Mouse (Mus musculus): Measurements from ENCODE around the gene Tbrg4. TPM values are rescaled to one million over a fixed set of nuclear protein-coding genes. Genes with fewer than 3 reads are reported as not detected.

Tbrg4 gene
- polyA plus RNA-seq, 1 experiment from 2014 or later: 23.5 TPM

DNA sequence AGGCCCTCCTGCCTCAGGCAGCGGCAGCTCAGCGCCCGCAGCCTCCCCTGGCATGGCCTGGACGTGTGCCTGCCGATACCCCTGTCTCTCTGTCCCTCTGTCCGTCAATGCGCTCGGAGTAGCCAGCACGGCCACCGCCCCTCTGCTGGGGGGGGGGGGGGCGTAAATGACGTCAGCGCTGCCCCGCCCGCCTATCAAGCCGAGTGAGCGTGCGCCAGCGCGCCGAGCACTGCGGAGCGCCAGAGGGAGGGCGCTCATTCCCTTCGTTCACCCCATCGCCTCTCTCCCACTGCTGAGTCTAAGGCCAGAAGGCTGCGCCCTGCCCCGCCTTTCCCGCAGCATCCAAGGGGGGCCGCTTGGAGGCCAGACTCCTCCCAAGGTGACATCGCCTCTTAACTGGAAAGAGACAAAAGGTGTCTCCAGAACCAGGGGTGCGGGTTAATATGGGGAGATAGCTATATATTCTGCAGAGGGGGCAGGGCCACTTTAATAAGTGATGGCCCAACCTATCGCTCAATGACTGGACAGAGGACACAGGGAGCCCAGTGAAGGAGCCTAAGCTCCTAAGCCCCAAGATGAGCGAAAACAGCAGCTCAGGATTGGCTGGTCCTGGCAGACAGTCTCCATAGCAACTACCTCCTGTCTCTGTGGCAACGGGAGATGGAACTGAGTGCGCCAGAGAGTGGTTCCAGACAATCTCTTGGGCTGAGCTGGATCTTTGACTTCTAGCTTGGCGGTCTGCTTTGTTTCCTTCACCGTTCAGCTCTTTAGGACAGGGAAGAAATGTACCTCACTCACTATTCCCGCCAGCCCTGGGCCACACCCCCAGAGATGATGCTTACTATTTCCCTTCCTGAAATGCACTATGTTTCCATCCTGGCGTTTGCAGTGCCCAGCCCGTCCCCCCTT lies 20.1 kb downstream of the Tbrg4 start, which contains the start of gene Nacad:
Gene Nacad, minus strand, starts transcription at position 563 of the 909 bp plus-strand sequence.
- Histone ChIP-seq H3K27me3 (ENCODE audit: insufficient read depth, low read length) (peaks cover 37% of the 10 kb centered on the region), H3K36me3 (replicated peaks; ENCODE audit: insufficient read depth, low read length) (0 out of 2 replicates have a peak, but pooled peaks cover 2% of the 10 kb centered on the region), H3K4me1 (ENCODE audit: insufficient read depth) (peaks cover 9% of the 10 kb centered on the region; the same call in 1 of the 2 replicates), H3K9me3 (ENCODE audit: low read length) (no peaks in the 10 kb centered on the region), H3K4me2 (ENCODE audit: low read depth, low read length) (peak within 1 kb of the TSS; percentile 54), H3K9ac (replicated peaks) (no peak within 1 kb of the TSS), H3K27ac (ENCODE audit: low read depth) (no peak within 1 kb of the TSS), H3K4me3 (ENCODE audit: low read depth, low read length) (peak within 1 kb of the TSS; percentile 19)
- peak; percentile 23 for DNase-seq
- TF ChIP-seq CTCF (IDR thresholded peaks at IDR 0.05; ENCODE audit: low read depth) (no peak), EP300 (IDR thresholded peaks at IDR 0.05; ENCODE audit: low read depth) (no peak)
- ATAC-seq: 0 out of 2 replicates have a peak, but pooled peaks have one; percentile 45
- 10% methylated on average over 37 of the region's 41 CpGs for WGBS (ENCODE audit: insufficient replicate concordance)

GRCm38 (mm10) chr11:6605021-6605481 lies 20.8 kb downstream of the Tbrg4 start:
- no peak overlapping the region for H3K9ac ChIP-seq (replicated peaks)
- DNase-seq (no peak), ATAC-seq (no peak)
- peak overlapping the region; percentile 54 for H3K4me2 ChIP-seq (ENCODE audit: low read depth, low read length)
- 28% methylated on average over 12 of the region's 13 CpGs for WGBS (ENCODE audit: insufficient replicate concordance)
- no peaks in the 10 kb centered on the region for H3K9me3 ChIP-seq (ENCODE audit: low read length)
- H3K27me3 ChIP-seq (ENCODE audit: insufficient read depth, low read length): peaks cover 37% of the 10 kb centered on the region
- peak overlapping the region; percentile 19; the same call in 1 of the 2 replicates for H3K4me3 ChIP-seq (ENCODE audit: low read depth, low read length)
- no peak overlapping the region for H3K27ac ChIP-seq (ENCODE audit: low read depth)
- peaks cover 9% of the 10 kb centered on the region; the same call in 1 of the 2 replicates for H3K4me1 ChIP-seq (ENCODE audit: insufficient read depth)
- TF ChIP-seq CTCF (IDR thresholded peaks at IDR 0.05; ENCODE audit: low read depth) (peak; percentile 30; the same call in 1 of the 2 replicates), EP300 (IDR thresholded peaks at IDR 0.05; ENCODE audit: low read depth) (no peak)
- H3K36me3 ChIP-seq (replicated peaks; ENCODE audit: insufficient read depth, low read length): no peaks in the 10 kb centered on the region

- Histone ChIP-seq H3K36me3 (replicated peaks; ENCODE audit: insufficient read depth, low read length) (no peaks in the 10 kb centered on the region), H3K4me3 (ENCODE audit: low read depth, low read length) (no peak overlapping the region), H3K4me2 (ENCODE audit: low read depth, low read length) (no peak overlapping the region), H3K9me3 (ENCODE audit: low read length) (no peaks in the 10 kb centered on the region), H3K9ac (replicated peaks) (no peak overlapping the region), H3K27ac (ENCODE audit: low read depth) (no peak overlapping the region), H3K27me3 (ENCODE audit: insufficient read depth, low read length) (peaks cover 37% of the 10 kb centered on the region), H3K4me1 (ENCODE audit: insufficient read depth) (peaks cover 9% of the 10 kb centered on the region; the same call in 1 of the 2 replicates)
- ATAC-seq (no peak), DNase-seq (no peak)
- TF ChIP-seq CTCF (IDR thresholded peaks at IDR 0.05; ENCODE audit: low read depth): no peak
- TF ChIP-seq EP300 (IDR thresholded peaks at IDR 0.05; ENCODE audit: low read depth): no peak
These were observed 21.3 kb downstream of the Tbrg4 start for GRCm38 (mm10) chr11:6604604-6604936.

DNA sequence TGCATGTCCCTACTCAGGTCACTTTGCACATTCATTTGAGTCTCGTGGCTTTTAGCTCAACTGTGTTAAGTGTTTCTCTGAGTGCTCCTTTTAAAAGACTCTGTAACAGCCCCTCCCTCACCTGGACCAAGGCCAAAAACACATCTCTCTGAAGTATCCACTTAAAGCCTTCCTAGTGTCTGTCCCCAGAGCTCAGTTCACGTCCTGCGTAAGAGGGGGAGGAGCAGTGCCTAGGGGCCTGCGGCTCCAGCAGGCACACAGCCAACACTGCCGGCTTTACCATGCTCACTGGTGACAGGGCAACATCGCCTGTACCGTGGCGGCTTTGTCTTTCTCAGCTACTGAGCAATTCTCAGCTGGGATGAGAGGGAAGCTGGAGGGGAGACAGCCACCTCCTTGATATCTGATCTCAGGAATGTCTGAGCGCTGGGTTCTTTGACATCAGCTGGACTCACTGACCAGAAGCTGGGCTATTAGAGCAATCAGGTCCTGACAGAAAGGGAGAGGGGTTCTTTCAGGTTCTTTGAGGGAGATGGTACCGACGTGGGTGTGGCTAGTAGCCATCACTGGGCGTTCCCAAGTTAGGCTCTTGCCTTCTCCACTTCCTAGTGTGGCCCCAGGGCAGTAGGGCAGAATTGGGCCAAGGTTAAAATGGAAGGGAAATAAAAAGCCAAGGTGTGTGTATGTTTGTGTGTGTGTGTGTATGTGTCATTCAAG lies 21.8 kb downstream of the Tbrg4 start:
- Histone ChIP-seq H3K9ac (replicated peaks) (no peak overlapping the region), H3K9me3 (ENCODE audit: low read length) (no peaks in the 10 kb centered on the region), H3K4me3 (ENCODE audit: low read depth, low read length) (no peak overlapping the region), H3K27ac (ENCODE audit: low read depth) (no peak overlapping the region), H3K4me2 (ENCODE audit: low read depth, low read length) (no peak overlapping the region), H3K4me1 (ENCODE audit: insufficient read depth) (peaks cover 9% of the 10 kb centered on the region; the same call in 1 of the 2 replicates), H3K36me3 (replicated peaks; ENCODE audit: insufficient read depth, low read length) (no peaks in the 10 kb centered on the region), H3K27me3 (ENCODE audit: insufficient read depth, low read length) (peaks cover 37% of the 10 kb centered on the region)
- peak; percentile 34 for DNase-seq
- TF ChIP-seq CTCF (IDR thresholded peaks at IDR 0.05; ENCODE audit: low read depth) (no peak), EP300 (IDR thresholded peaks at IDR 0.05; ENCODE audit: low read depth) (no peak)
- WGBS (ENCODE audit: insufficient replicate concordance): 29% methylated on average over 12 of the region's 12 CpGs
- ATAC-seq: no peak

DNA sequence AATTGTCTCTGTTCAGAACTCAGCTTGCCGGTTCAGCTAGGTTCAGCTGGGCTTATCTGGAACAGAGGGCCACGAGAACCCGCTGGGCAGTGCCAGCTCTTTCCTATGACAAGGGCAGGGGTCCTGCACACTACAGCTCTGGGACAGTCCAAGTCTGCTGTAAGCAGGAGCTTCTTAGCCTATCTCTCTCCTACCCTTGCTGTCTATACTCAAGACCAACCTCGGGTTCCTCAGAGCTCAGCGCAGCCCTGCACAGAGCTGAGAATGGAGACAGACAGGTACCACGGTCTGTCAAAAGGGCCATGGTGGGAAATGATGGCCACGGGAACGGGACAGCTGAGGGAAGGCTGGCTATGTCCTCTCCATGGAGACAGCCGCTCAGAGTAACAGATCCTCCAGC lies 22.6 kb downstream of the Tbrg4 start:
- Histone ChIP-seq H3K4me2 (ENCODE audit: low read depth, low read length) (no peak overlapping the region), H3K27ac (ENCODE audit: low read depth) (no peak overlapping the region), H3K36me3 (replicated peaks; ENCODE audit: insufficient read depth, low read length) (peaks cover 5% of the 10 kb centered on the region; the same call in 1 of the 2 replicates), H3K4me3 (ENCODE audit: low read depth, low read length) (no peak overlapping the region), H3K4me1 (ENCODE audit: insufficient read depth) (peaks cover 9% of the 10 kb centered on the region; the same call in 1 of the 2 replicates), H3K9ac (replicated peaks) (no peak overlapping the region), H3K9me3 (ENCODE audit: low read length) (no peaks in the 10 kb centered on the region), H3K27me3 (ENCODE audit: insufficient read depth, low read length) (peaks cover 37% of the 10 kb centered on the region)
- WGBS (ENCODE audit: insufficient replicate concordance): 66% methylated on average over 9 of the region's 9 CpGs
- no peak for DNase-seq
- TF ChIP-seq CTCF (IDR thresholded peaks at IDR 0.05; ENCODE audit: low read depth): no peak
- no peak for TF ChIP-seq EP300 (IDR thresholded peaks at IDR 0.05; ENCODE audit: low read depth)
- no peak for ATAC-seq

DNA sequence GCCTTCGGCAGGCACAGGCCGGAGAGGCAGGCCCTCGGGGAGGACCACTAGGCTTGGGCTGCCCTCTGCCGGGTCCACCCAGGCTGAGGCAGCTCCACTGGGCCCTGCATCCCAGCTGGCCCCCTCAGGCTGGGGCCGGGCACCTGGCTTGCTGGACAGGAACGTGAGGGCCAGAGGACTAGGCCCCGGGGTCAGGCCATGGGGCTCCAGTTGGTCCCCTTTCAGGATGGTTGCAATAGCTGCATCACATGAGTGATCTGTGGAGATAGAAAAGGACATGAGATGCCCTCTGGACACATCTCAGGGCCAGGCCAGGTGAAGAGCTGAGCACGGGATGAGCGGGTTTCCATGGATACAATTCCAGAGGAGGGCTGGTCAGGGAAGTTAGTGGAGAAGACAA lies 23.2 kb downstream of the Tbrg4 start:
- H3K4me1 ChIP-seq (ENCODE audit: insufficient read depth): peaks cover 9% of the 10 kb centered on the region; the same call in 1 of the 2 replicates
- H3K9ac ChIP-seq (replicated peaks): no peak overlapping the region
- ATAC-seq: no peak
- no peak overlapping the region for H3K27ac ChIP-seq (ENCODE audit: low read depth)
- peaks cover 10% of the 10 kb centered on the region for H3K36me3 ChIP-seq (replicated peaks; ENCODE audit: insufficient read depth, low read length)
- H3K4me3 ChIP-seq (ENCODE audit: low read depth, low read length): no peak overlapping the region
- DNase-seq: no peak
- no peak overlapping the region for H3K4me2 ChIP-seq (ENCODE audit: low read depth, low read length)
- 75% methylated on average over 9 of the region's 9 CpGs for whole genome bisulfite sequencing (ENCODE audit: insufficient replicate concordance)
- TF ChIP-seq EP300 (IDR thresholded peaks at IDR 0.05; ENCODE audit: low read depth) (no peak), CTCF (IDR thresholded peaks at IDR 0.05; ENCODE audit: low read depth) (no peak)
- no peaks in the 10 kb centered on the region for H3K9me3 ChIP-seq (ENCODE audit: low read length)
- H3K27me3 ChIP-seq (ENCODE audit: insufficient read depth, low read length): peaks cover 37% of the 10 kb centered on the region

Measured in liver, postnatal 0 days (tissue).